Mouse (Mus musculus) spleen, postnatal 0 days (tissue): Measurements from ENCODE around the gene Krt18. TPM values are rescaled to one million over a fixed set of nuclear protein-coding genes. Genes with fewer than 3 reads are reported as not detected.

Experiments
- polyA plus RNA-seq: library from polyadenylated mRNA; unstranded; fragments of >200 nt; fragmentation: Nextera tagmentation; extraction: Ambion mirVana; gene quantifications from 2 replicates; pipeline ENCODE4 v1.2.1, GENCODE M21; 2015

Gene Krt18
- polyA plus RNA-seq = 6.5 and 7.8 TPM in 2 replicates

GRCm38 (mm10) chr15:102028040-102028439 lies at the start of gene Krt18:
Gene Krt18 (plus strand): TSS chr15:102028180.

DNA sequence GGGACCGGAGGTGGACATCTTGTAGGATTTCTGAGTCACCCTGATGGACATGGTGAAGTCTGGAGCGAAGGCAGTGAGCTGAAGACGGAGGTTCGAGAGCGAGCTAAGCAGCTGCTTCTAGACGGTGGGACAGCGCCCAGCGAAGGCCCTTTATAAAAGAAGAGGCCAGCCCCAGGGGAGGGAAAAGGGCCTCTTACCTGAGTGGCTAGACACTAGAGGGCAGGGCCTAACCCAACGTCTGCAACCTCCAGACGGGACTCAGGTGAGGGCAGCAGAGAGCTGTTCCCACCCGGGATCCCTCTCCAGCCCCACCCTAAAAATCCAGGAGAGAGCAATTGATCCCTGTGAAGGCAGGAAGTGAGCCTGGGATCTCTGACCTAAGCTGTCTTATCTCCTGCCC lies 23.8 kb upstream of the Krt18 start, which contains the start of gene Krt8:
TSS of gene Krt8 (minus strand) at position 294 of the 400 bp plus-strand sequence.

DNA sequence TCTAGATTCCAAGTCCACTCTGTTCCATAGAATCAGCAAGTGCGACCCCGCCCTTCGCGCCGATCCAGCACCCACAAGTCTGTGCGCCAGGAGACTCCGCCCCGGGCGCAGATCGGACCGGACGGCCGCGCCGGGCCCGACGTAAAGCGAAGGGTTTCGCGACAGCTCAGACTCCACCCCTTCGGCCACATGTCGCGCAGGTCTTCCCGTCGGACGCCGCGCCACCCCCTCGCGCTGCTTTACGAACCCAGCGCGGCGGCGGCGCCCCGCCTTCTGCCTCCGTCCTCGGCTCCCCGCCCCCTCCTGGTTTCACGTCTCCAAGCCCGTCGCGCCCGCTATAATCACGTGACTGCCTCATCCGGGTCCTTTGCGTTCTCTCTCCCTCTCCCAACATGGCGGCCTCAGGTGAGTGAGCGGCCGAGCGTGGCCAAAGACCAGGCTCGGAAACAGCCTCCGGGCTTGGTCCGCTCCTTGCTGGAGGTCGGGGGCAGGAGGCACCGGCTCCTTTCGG lies 45.6 kb downstream of the Krt18 start, which contains the start of gene Eif4b:
TSS of gene Eif4b (plus strand) at position 215 of the 511 bp plus-strand sequence.

Other genes starting within 250 kb of the Krt18 start
- not detected in 2 replicates for gene Krt72, start 241.7 kb upstream of the Krt18 start, polyA plus RNA-seq
- gene Krt73, start 225.8 kb upstream of the Krt18 start, polyA plus RNA-seq = not detected in 2 replicates
- not detected in 2 replicates for gene Krt2, start 210.0 kb upstream of the Krt18 start, polyA plus RNA-seq
- 0.40 and 0.72 TPM in 2 replicates for gene Krt1, start 177.4 kb upstream of the Krt18 start, polyA plus RNA-seq
- not detected in 2 replicates for gene Krt77, start 158.5 kb upstream of the Krt18 start, polyA plus RNA-seq
- not detected in 2 replicates for gene Krt76, start 135.3 kb upstream of the Krt18 start, polyA plus RNA-seq
- 0.59 and 1.5 TPM in 2 replicates for gene Krt4, start 103.4 kb upstream of the Krt18 start, polyA plus RNA-seq
- 0.12 and 0.16 TPM in 2 replicates for gene Krt79, start 87.9 kb upstream of the Krt18 start, polyA plus RNA-seq
- not detected in 2 replicates for gene Krt78, start 73.9 kb upstream of the Krt18 start, polyA plus RNA-seq
- gene Krt8, start 23.7 kb upstream of the Krt18 start, polyA plus RNA-seq = 9.5 and 10.6 TPM in 2 replicates
- gene Eif4b, start 45.6 kb downstream of the Krt18 start, polyA plus RNA-seq = 65.4 and 69.7 TPM in 2 replicates
- gene Tns2, start 72.2 kb downstream of the Krt18 start, polyA plus RNA-seq = 12.3 and 17.0 TPM in 2 replicates
- 12.9 and 13.5 TPM in 2 replicates for gene Spryd3, start 108.1 kb downstream of the Krt18 start, polyA plus RNA-seq
- gene Igfbp6, start 116.2 kb downstream of the Krt18 start, polyA plus RNA-seq = 38.6 and 49.8 TPM in 2 replicates
- 3.5 and 3.6 TPM in 2 replicates for gene Soat2, start 122.3 kb downstream of the Krt18 start, polyA plus RNA-seq
- 22.1 and 24.1 TPM in 2 replicates for gene Zfp740, start 175.1 kb downstream of the Krt18 start, polyA plus RNA-seq
- 19.8 and 23.5 TPM in 2 replicates for gene Csad, start 176.5 kb downstream of the Krt18 start, polyA plus RNA-seq
- gene Itgb7, start 203.8 kb downstream of the Krt18 start, polyA plus RNA-seq = 26.2 and 29.5 TPM in 2 replicates
- 6.2 and 8.1 TPM in 2 replicates for gene Rarg, start 229.3 kb downstream of the Krt18 start, polyA plus RNA-seq
- 0.05 TPM in 1 of 2 replicates, not detected in the other for gene Gm9918, start 242.4 kb downstream of the Krt18 start, polyA plus RNA-seq